Mouse (Mus musculus) heart, embryonic 12.5 days (tissue): ENCODE measurements at regions not wholly inside any gene's neighbourhood (a gene's known extent, or its start where the extent isn't known, plus 50 kb on each side); places are given as distances from the start of the nearest gene placed in this dataset.
A peak's percentile ranks its signal among the peaks of the same experiment; 100 is the strongest.
"Not testable (repeated sequence)": the region's sequence is repeated elsewhere in the genome, so short reads cannot be mapped to it uniquely, and the experiment has no call there.

Experiments used
- ATAC-seq: fragments of 200-750 bp; cut with Nextera tagmentation; 2 replicates; pipeline ENCODE4 v1.8.0; 2017; ENCODE audit warnings: moderate TSS enrichment, moderate library complexity; ENCODE audit not compliant: insufficient number of reproducible peaks, low FRiP score
- H3K27ac ChIP-seq: fragments of 300-500 bp; sonication (generic); 2 replicates; pipeline ENCODE4 v1.5.1; 2016; ENCODE audit warnings: mild to moderate bottlenecking, moderate library complexity; ENCODE audit not compliant: poor library complexity, severe bottlenecking
- H3K27me3 ChIP-seq: fragments of 300-500 bp; sonication (generic); replicated peaks from 2 replicates; pipeline ENCODE4 v1.6.1; 2016; ENCODE audit warnings: mild to moderate bottlenecking, moderate library complexity
- H3K36me3 ChIP-seq: fragments of 300-500 bp; sonication (generic); 2 replicates; pipeline ENCODE4 v1.6.1; 2016; ENCODE audit warnings: mild to moderate bottlenecking, moderate library complexity
- H3K4me1 ChIP-seq: fragments of 300-500 bp; sonication (generic); replicated peaks from 2 replicates; pipeline ENCODE4 v1.6.1; 2016; ENCODE audit warnings: mild to moderate bottlenecking
- H3K4me2 ChIP-seq: fragments of 300-500 bp; sonication (generic); 2 replicates; pipeline ENCODE4 v1.6.1; 2016; ENCODE audit warnings: mild to moderate bottlenecking, moderate library complexity
- H3K4me3 ChIP-seq: fragments of 300-500 bp; sonication (generic); 2 replicates; pipeline ENCODE4 v1.5.1; 2016; ENCODE audit warnings: mild to moderate bottlenecking
- H3K9ac ChIP-seq: fragments of 300-500 bp; sonication (generic); 2 replicates; pipeline ENCODE4 v1.6.1; 2016; ENCODE audit warnings: mild to moderate bottlenecking, moderate library complexity
- H3K9me3 ChIP-seq: fragments of 300-500 bp; sonication (generic); replicated peaks from 2 replicates; pipeline ENCODE4 v1.6.1; 2016; ENCODE audit warnings: mild to moderate bottlenecking, moderate library complexity
- WGBS: fragments of 180-500 bp; shearing (Covaris S2); methylation state at CpG from one replicate; pipeline ENCODE4 v1.1.7; 2016; 5-methylcytosine and 5-hydroxymethylcytosine counted together

DNA sequence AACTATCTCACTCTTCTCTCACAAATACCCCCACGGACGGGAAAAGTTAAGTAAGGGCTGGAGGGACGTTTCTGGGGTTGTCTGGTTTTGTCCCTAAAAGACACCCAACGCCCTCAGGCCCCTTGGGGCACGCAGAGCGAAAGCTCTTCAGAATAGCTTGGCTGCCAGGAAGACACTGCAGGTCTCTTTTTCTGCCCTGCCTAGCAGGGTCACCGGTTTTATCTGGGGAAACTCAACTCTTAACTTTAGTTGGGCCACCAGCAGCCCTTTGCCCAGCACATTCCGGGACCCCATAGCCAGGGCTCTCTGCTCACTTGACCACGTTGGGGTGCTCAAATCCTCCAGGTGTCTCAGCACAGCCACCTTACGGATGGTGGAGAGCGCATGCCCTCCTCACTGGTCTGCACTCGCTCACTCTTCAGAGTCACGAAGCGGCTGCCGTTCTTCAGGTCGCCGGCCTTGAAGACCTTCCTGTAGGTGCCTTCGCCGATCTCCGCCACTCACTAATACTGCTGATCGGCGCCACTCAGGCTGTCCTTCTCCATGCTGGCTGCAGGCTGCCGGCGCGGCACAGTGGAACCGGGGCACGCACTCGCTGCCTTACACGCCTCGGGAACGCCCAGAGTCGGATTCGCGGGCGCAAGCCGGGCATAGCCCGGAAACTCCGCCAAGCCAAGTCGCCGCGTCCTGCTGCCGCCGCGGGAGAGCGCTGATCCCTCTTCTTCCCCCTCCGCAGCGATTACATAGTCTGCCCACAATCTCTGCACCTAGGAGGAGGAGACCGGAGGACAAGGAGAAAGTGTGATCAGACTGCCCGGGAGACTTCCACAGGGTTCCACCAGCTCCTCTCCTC, 83.0 kb downstream of the Ulbp1 start:
- Histone ChIP-seq H3K4me3 (peak overlapping the region; percentile 54), H3K27ac (no peak overlapping the region), H3K4me1 (peaks cover 9% of the 10 kb centered on the region), H3K36me3 (no peaks in the 10 kb centered on the region), H3K9me3 (no peaks in the 10 kb centered on the region), H3K27me3 (peaks cover 20% of the 10 kb centered on the region), H3K4me2 (peak overlapping the region; percentile 100), H3K9ac (peak overlapping the region; percentile 76)
- ATAC-seq, result peak; percentile 23; the same call in 1 of the 2 replicates
- 6% methylated on average over 49 of the region's 49 CpGs for WGBS

DNA sequence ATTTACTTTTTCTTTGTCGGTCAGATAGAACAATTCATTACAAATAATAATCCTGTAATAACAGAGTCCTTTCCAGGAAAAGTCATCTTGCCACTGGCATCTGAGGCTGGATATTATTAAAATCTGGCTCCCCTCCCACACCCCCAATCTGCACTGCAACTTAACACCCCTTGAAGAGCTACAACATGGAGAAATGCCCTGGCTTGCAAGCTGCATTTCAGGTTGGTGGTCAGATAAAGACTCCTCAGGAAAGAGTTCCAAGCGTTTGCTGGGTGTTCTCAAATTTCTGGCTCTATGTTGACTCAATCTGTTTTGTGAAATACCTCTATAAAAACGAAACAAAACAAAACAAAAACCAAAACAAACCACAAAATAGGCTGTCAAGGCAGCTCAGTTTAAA, 114.6 kb downstream of the Ulbp1 start:
- not testable (repeated sequence) for H3K9me3 ChIP-seq, H3K4me1 ChIP-seq, H3K27me3 ChIP-seq, H3K9ac ChIP-seq, H3K27ac ChIP-seq, ATAC-seq, H3K36me3 ChIP-seq, H3K4me3 ChIP-seq, H3K4me2 ChIP-seq
- WGBS, result 49% methylated on average over 3 of the region's 3 CpGs

DNA sequence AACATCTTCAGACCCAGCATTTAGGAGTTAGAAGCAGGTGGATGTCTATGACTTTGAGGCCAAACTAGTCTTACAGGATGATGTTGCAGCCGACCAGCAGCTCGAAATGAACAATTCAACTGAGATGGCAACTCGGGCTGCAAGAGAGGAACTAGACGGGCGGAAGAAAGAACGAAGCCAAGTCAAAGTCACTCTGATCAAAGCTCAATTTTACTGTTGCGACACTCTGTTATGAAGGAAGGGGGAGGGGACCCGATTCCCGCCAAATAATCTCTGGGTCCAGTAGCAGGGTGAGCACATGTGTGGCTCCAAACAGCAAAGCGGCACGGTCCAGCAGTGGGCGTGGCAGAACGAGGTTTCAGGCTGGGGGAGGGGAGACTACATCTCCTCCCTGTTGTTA, 129.1 kb downstream of the Ulbp1 start:
- not testable (repeated sequence) for H3K27ac ChIP-seq, H3K36me3 ChIP-seq, H3K27me3 ChIP-seq, H3K9me3 ChIP-seq, H3K4me1 ChIP-seq, H3K4me2 ChIP-seq, ATAC-seq, H3K4me3 ChIP-seq, H3K9ac ChIP-seq
- 90% methylated on average over 13 of the region's 13 CpGs for WGBS

DNA sequence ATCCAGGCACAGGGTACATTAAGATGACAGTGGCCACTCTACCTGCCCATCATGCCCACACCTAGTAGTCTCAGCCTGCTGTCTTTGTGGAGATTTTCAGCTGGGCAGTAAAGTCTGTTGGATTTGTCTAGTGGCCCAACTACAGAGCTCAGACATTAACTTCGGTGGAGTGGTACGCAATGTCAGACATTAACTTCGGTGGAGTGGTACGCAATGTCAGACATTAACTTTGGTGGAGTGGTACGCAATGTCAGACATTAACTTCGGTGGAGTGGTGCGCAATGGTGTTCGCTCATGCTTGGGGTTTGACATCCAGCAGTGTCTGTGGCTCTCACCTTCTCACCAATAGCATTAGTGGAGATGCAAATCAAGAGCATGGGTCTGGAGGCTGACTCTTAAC, 129.7 kb downstream of the Ulbp1 start:
- not testable (repeated sequence) for H3K4me3 ChIP-seq, H3K9me3 ChIP-seq, H3K36me3 ChIP-seq, H3K4me1 ChIP-seq, ATAC-seq, H3K4me2 ChIP-seq, H3K27ac ChIP-seq, H3K9ac ChIP-seq, H3K27me3 ChIP-seq
- 95% methylated on average over 8 of the region's 8 CpGs for WGBS

DNA sequence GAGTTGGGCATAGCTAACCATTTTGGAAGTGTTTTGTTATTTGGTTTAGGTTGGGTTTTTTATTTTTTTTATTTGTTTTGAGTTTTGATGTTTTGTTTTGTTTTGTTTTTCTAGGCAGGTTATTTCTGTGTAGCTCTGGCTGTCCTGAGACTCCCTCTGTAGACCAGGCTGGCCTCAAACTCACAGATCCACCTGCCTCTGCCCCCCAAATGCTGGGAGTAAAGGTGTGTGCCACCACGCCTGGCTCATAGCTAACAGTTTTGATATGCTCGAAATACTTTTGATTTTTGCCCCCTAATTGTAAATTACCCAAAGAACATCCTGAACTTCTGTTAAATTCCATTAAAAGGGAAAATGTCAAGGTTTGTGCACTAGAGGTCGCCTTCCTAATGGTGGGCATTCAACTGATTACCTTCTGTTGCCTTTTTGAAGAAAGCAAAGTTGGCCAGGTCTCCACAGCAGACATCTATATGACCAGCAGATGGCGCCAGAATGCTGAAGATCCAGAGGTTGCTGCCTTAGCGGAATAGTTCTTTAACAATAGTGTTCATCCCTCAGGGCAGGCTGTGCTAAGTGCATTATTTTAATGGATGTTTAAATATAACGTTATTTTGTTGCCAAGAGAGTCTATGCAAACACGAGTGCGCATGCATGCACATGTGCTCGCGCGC, 121.2 kb upstream of the Cnksr3 start:
- 0 out of 2 replicates have a peak, but pooled peaks have one; percentile 53 for ATAC-seq
- no peak overlapping the region for H3K4me3 ChIP-seq
- no peak overlapping the region for H3K4me2 ChIP-seq
- 38% methylated on average over 11 of the region's 11 CpGs for WGBS
- H3K27me3 ChIP-seq, result no peaks in the 10 kb centered on the region
- H3K9me3 ChIP-seq, result 0 out of 2 replicates have a peak, but pooled peaks cover 5% of the 10 kb centered on the region
- no peak overlapping the region for H3K9ac ChIP-seq
- H3K27ac ChIP-seq, result no peak overlapping the region
- no peaks in the 10 kb centered on the region for H3K36me3 ChIP-seq
- no peaks in the 10 kb centered on the region for H3K4me1 ChIP-seq

DNA sequence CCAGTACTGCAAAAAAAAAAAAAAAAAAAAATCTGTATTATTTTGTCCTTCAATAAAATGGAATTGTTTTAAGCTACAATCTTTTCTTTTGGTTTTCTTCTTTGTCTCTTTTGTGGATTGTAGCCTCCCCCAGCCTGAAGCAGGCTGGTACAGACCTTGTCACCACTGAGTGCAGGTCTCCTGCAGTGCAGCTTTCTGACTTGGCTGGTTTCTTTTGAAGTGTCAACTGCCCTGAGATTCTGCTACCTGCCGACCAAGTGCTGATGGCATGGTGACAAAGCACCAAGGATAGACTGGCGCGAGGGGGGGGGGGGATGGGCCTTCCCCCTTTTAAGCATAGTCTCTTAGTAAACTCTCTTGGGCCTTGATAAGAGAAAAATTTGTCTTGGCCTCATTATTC, 116.2 kb upstream of the Cnksr3 start:
- no peaks in the 10 kb centered on the region for H3K36me3 ChIP-seq
- H3K27ac ChIP-seq, result no peak overlapping the region
- no peak overlapping the region for H3K4me2 ChIP-seq
- no peak overlapping the region for H3K9ac ChIP-seq
- peaks cover 2% of the 10 kb centered on the region; the same call in 1 of the 2 replicates for H3K4me1 ChIP-seq
- WGBS, result 16% methylated on average over 3 of the region's 3 CpGs
- no peak for ATAC-seq
- H3K27me3 ChIP-seq, result no peaks in the 10 kb centered on the region
- H3K4me3 ChIP-seq, result no peak overlapping the region
- no peaks in the 10 kb centered on the region for H3K9me3 ChIP-seq

DNA sequence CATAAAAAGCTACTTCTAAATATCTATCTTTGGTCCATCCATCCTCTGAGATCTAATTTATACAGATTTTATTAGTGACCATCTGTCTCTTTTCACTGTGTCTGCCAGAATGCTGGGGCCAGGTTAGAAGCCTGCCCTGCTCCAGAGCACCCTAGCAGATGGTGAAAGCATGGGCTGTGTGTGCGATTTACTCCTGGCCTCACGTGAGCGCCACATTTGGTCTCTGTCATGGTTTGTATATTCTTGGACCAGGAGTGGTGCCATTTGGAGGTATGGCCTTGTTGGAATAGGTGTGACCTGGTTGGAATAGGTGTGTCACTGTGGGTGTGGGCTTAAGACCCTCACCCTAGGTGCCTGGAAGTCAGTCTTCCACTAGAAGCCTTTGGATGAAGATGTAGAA, 115.0 kb upstream of the Cnksr3 start:
- not testable (repeated sequence) for H3K27me3 ChIP-seq, H3K9me3 ChIP-seq, H3K9ac ChIP-seq, H3K36me3 ChIP-seq, H3K4me1 ChIP-seq, H3K4me3 ChIP-seq, H3K27ac ChIP-seq, ATAC-seq, H3K4me2 ChIP-seq
- WGBS, result 90% methylated on average over 3 of the region's 3 CpGs

DNA sequence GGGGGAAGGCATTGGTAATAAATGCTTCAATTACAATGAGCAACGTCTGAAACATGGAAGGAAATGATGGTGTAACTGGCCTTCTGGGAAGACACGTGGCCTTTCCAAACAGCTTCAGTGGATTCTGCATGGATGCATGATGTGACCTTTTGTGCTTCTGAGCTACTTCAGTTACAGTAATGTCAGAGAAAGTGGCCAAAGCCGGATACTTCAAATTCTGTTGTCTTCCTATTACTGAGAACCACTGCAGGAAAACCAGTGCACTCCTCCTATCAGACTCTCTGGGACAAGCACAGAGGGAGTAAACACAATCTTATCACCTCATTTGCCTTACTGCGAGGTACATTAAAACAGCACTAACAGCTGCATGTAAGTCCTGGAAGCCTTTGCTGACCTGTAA, 113.0 kb upstream of the Cnksr3 start:
- H3K27me3 ChIP-seq, result no peaks in the 10 kb centered on the region
- no peak for ATAC-seq

DNA sequence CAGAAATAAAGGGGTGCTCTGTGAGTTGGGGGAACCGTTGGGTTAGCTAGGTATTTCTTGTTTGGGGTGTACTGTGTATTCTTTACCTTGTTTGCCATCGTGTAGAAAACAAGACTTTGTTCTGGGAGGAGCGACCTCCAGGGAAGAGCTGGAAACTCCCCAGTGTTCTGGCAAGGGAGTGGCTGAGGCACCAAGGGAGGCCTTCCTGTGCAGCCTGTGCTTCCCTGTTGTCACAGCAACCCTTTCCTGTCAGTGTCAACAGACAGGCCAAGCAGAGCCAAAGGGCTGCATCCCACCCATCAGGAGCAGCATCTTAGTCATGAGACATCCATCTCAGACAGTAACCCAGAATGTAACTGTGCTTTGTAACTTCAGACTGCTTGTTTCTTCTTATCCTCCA, 111.2 kb upstream of the Cnksr3 start:
- H3K27me3 ChIP-seq, result no peaks in the 10 kb centered on the region
- WGBS, result 28% methylated on average over 3 of the region's 3 CpGs
- H3K4me2 ChIP-seq, result no peak overlapping the region
- H3K36me3 ChIP-seq, result no peaks in the 10 kb centered on the region
- no peak overlapping the region for H3K27ac ChIP-seq
- no peak for ATAC-seq
- H3K4me3 ChIP-seq, result no peak overlapping the region
- H3K4me1 ChIP-seq, result peaks cover 7% of the 10 kb centered on the region; the same call in 1 of the 2 replicates
- no peaks in the 10 kb centered on the region for H3K9me3 ChIP-seq
- no peak overlapping the region for H3K9ac ChIP-seq

More for the DNA sequence above, 113.0 kb upstream of the Cnksr3 start:
- H3K27ac ChIP-seq, result no peak overlapping the region
- H3K4me2 ChIP-seq, result no peak overlapping the region
- 42% methylated on average over 4 of the region's 4 CpGs for WGBS
- H3K4me3 ChIP-seq, result no peak overlapping the region
- peaks cover 7% of the 10 kb centered on the region; the same call in 1 of the 2 replicates for H3K4me1 ChIP-seq
- no peaks in the 10 kb centered on the region for H3K9me3 ChIP-seq
- H3K36me3 ChIP-seq, result no peaks in the 10 kb centered on the region
- H3K9ac ChIP-seq, result no peak overlapping the region

DNA sequence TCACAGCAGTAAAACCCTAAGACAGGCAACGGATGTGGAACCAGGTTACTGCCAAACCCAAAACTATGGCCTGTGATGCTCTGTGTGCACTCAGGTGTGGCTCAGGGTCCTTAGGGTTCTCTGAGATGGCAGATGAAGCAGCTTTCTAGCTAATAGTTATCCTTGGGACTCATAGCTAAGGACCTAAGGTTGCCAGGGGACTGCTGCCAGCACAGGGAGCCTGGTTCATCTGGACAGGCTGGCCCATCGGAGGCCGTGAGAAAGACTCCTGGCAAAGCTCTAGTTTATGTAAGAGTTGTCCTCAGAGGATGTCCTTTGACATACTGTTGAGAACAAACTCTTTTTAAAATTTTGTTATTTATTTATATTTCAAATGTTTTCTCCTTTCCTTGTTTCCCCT, 97.9 kb upstream of the Cnksr3 start:
- no peak overlapping the region for H3K4me2 ChIP-seq
- ATAC-seq, result no peak
- no peaks in the 10 kb centered on the region for H3K9me3 ChIP-seq
- no peaks in the 10 kb centered on the region for H3K4me1 ChIP-seq
- H3K9ac ChIP-seq, result no peak overlapping the region
- no peak overlapping the region for H3K4me3 ChIP-seq
- no peaks in the 10 kb centered on the region for H3K27me3 ChIP-seq
- no peaks in the 10 kb centered on the region for H3K36me3 ChIP-seq
- no peak overlapping the region for H3K27ac ChIP-seq
- WGBS, result 89% methylated on average over 3 of the region's 3 CpGs

DNA sequence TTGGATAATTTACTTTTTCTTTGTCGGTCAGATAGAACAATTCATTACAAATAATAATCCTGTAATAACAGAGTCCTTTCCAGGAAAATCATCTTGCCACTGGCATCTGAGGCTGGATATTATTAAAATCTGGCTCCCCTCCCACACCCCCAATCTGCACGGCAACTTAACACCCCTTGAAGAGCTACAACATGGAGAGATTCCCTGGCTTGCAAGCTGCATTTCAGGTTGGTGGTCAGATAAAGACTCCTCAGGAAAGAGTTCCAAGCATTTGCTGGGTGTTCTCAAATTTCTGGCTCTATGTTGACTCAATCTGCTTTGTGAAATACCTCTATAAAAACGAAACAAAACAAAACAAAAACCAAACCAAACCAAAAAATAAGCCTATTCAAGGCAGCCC, 93.8 kb upstream of the Cnksr3 start:
- not testable (repeated sequence) for ATAC-seq, H3K4me1 ChIP-seq, H3K27me3 ChIP-seq, H3K4me3 ChIP-seq, H3K27ac ChIP-seq, H3K4me2 ChIP-seq, H3K36me3 ChIP-seq, H3K9ac ChIP-seq, H3K9me3 ChIP-seq
- WGBS, result 55% methylated on average over 3 of the region's 3 CpGs
